Mouse (Mus musculus): ENCODE data around the gene Kcne1. TPM values are rescaled to one million over a fixed set of nuclear protein-coding genes. Genes with fewer than 3 reads are reported as not detected.

The Kcne1 gene
- polyA plus RNA-seq, 1 experiment from 2014 or later = 0.69 TPM

- no peak for ATAC-seq (ENCODE audit: insufficient number of reproducible peaks, insufficient read depth, low FRiP score, low TSS enrichment)
- H3K27ac ChIP-seq = no peak overlapping the region
- no peak overlapping the region for H3K4me2 ChIP-seq (replicated peaks)
- H3K27me3 ChIP-seq = no peaks in the 10 kb centered on the region
- 6% methylated on average over 2 of the region's 2 CpGs for WGBS
- H3K36me3 ChIP-seq = no peaks in the 10 kb centered on the region
- H3K9ac ChIP-seq = no peak overlapping the region
- H3K4me3 ChIP-seq = no peak overlapping the region
- H3K9me3 ChIP-seq = no peaks in the 10 kb centered on the region
- H3K4me1 ChIP-seq = no peaks in the 10 kb centered on the region
Observed at GRCm38 (mm10) chr16:92385062-92385461, 25.8 kb upstream of the Kcne1 start.

GRCm38 (mm10) chr16:92383412-92383811 is 24.1 kb upstream of the Kcne1 start:
- no peak for ATAC-seq (ENCODE audit: insufficient number of reproducible peaks, insufficient read depth, low FRiP score, low TSS enrichment)
- H3K9ac ChIP-seq = no peak overlapping the region
- H3K36me3 ChIP-seq = no peaks in the 10 kb centered on the region
- no peak overlapping the region for H3K27ac ChIP-seq
- H3K4me3 ChIP-seq = no peak overlapping the region
- H3K9me3 ChIP-seq = no peaks in the 10 kb centered on the region
- no peak overlapping the region for H3K4me2 ChIP-seq (replicated peaks)
- no peaks in the 10 kb centered on the region for H3K4me1 ChIP-seq
- no peaks in the 10 kb centered on the region for H3K27me3 ChIP-seq

- Histone ChIP-seq H3K27ac (no peak overlapping the region), H3K27me3 (no peaks in the 10 kb centered on the region), H3K9ac (no peak overlapping the region), H3K4me3 (no peak overlapping the region), H3K4me2 (replicated peaks) (no peak overlapping the region), H3K36me3 (no peaks in the 10 kb centered on the region), H3K4me1 (no peaks in the 10 kb centered on the region), H3K9me3 (no peaks in the 10 kb centered on the region)
- WGBS = 62% methylated on average over 6 of the region's 6 CpGs
- ATAC-seq (ENCODE audit: insufficient number of reproducible peaks, insufficient read depth, low FRiP score, low TSS enrichment) = no peak
Observed at GRCm38 (mm10) chr16:92382508-92382907, 23.2 kb upstream of the Kcne1 start.

- Histone ChIP-seq H3K27ac (no peak overlapping the region), H3K9me3 (no peaks in the 10 kb centered on the region), H3K4me3 (no peak overlapping the region), H3K36me3 (no peaks in the 10 kb centered on the region), H3K9ac (no peak overlapping the region), H3K27me3 (no peaks in the 10 kb centered on the region), H3K4me2 (replicated peaks) (no peak overlapping the region), H3K4me1 (no peaks in the 10 kb centered on the region)
- WGBS = 80% methylated on average over 6 of the region's 6 CpGs
- ATAC-seq (ENCODE audit: insufficient number of reproducible peaks, insufficient read depth, low FRiP score, low TSS enrichment) = no peak
Observed at GRCm38 (mm10) chr16:92381092-92381491, 21.8 kb upstream of the Kcne1 start.

GRCm38 (mm10) chr16:92376976-92377375 is 17.7 kb upstream of the Kcne1 start:
- no peak overlapping the region for H3K4me2 ChIP-seq (replicated peaks)
- 0 out of 2 replicates have a peak, but pooled peaks cover 2% of the 10 kb centered on the region for H3K27me3 ChIP-seq
- no peaks in the 10 kb centered on the region for H3K36me3 ChIP-seq
- 90% methylated on average over 6 of the region's 6 CpGs for WGBS
- no peak for ATAC-seq (ENCODE audit: insufficient number of reproducible peaks, insufficient read depth, low FRiP score, low TSS enrichment)
- H3K9ac ChIP-seq = no peak overlapping the region
- H3K4me3 ChIP-seq = no peak overlapping the region
- no peaks in the 10 kb centered on the region for H3K9me3 ChIP-seq
- peaks cover 8% of the 10 kb centered on the region; the same call in 1 of the 2 replicates for H3K4me1 ChIP-seq
- H3K27ac ChIP-seq = no peak overlapping the region

GRCm38 (mm10) chr16:92371623-92372022 is 12.4 kb upstream of the Kcne1 start:
- Histone ChIP-seq H3K4me3 (no peak overlapping the region), H3K4me1 (peaks cover 18% of the 10 kb centered on the region; the same call in 1 of the 2 replicates), H3K27me3 (0 out of 2 replicates have a peak, but pooled peaks cover 2% of the 10 kb centered on the region), H3K9me3 (no peaks in the 10 kb centered on the region), H3K4me2 (replicated peaks) (no peak overlapping the region), H3K27ac (no peak overlapping the region), H3K36me3 (no peaks in the 10 kb centered on the region), H3K9ac (no peak overlapping the region)
- ATAC-seq (ENCODE audit: insufficient number of reproducible peaks, insufficient read depth, low FRiP score, low TSS enrichment) = no peak
- WGBS = 44% methylated on average over 5 of the region's 5 CpGs

- no peak overlapping the region for H3K4me3 ChIP-seq
- no peaks in the 10 kb centered on the region for H3K36me3 ChIP-seq
- H3K4me1 ChIP-seq = peaks cover 22% of the 10 kb centered on the region; the same call in 1 of the 2 replicates
- H3K9me3 ChIP-seq = no peaks in the 10 kb centered on the region
- no peak for ATAC-seq (ENCODE audit: insufficient number of reproducible peaks, insufficient read depth, low FRiP score, low TSS enrichment)
- H3K27ac ChIP-seq = no peak overlapping the region
- H3K27me3 ChIP-seq = 0 out of 2 replicates have a peak, but pooled peaks cover 2% of the 10 kb centered on the region
- WGBS = 44% methylated on average over 2 of the region's 2 CpGs
- H3K4me2 ChIP-seq (replicated peaks) = no peak overlapping the region
- no peak overlapping the region for H3K9ac ChIP-seq
Observed at GRCm38 (mm10) chr16:92369260-92369659, 10.0 kb upstream of the Kcne1 start.

GRCm38 (mm10) chr16:92365477-92365876 is 6.2 kb upstream of the Kcne1 start:
- Histone ChIP-seq H3K9me3 (no peaks in the 10 kb centered on the region), H3K4me1 (0 out of 2 replicates have a peak, but pooled peaks cover 5% of the 10 kb centered on the region), H3K4me2 (replicated peaks) (no peak overlapping the region), H3K36me3 (no peaks in the 10 kb centered on the region), H3K9ac (no peak overlapping the region), H3K27me3 (no peaks in the 10 kb centered on the region), H3K4me3 (no peak overlapping the region), H3K27ac (no peak overlapping the region)
- WGBS = 59% methylated on average over 7 of the region's 7 CpGs
- no peak for ATAC-seq (ENCODE audit: insufficient number of reproducible peaks, insufficient read depth, low FRiP score, low TSS enrichment)

GRCm38 (mm10) chr16:92360711-92361110 is 1.4 kb upstream of the Kcne1 start:
- WGBS = 80% methylated on average over 7 of the region's 7 CpGs
- Histone ChIP-seq H3K9me3 (no peaks in the 10 kb centered on the region), H3K4me1 (peaks cover 17% of the 10 kb centered on the region), H3K27me3 (peaks cover 11% of the 10 kb centered on the region), H3K27ac (no peak overlapping the region), H3K4me2 (replicated peaks) (no peak overlapping the region), H3K4me3 (no peak overlapping the region), H3K36me3 (no peaks in the 10 kb centered on the region), H3K9ac (no peak overlapping the region)
- no peak for ATAC-seq (ENCODE audit: insufficient number of reproducible peaks, insufficient read depth, low FRiP score, low TSS enrichment)

GRCm38 (mm10) chr16:92358734-92359133 is 534 bp downstream of the Kcne1 start:
- Histone ChIP-seq H3K4me1 (peaks cover 20% of the 10 kb centered on the region), H3K27ac (no peak overlapping the region), H3K4me2 (replicated peaks) (no peak overlapping the region), H3K9ac (no peak overlapping the region), H3K4me3 (no peak overlapping the region), H3K9me3 (no peaks in the 10 kb centered on the region), H3K36me3 (no peaks in the 10 kb centered on the region), H3K27me3 (peaks cover 11% of the 10 kb centered on the region)
- WGBS = 14% methylated on average over 9 of the region's 9 CpGs
- peak; percentile 45; the same call in 1 of the 2 replicates for ATAC-seq (ENCODE audit: insufficient number of reproducible peaks, insufficient read depth, low FRiP score, low TSS enrichment)

GRCm38 (mm10) chr16:92357566-92357965 is 1.7 kb downstream of the Kcne1 start:
- peaks cover 11% of the 10 kb centered on the region for H3K27me3 ChIP-seq
- H3K36me3 ChIP-seq = no peaks in the 10 kb centered on the region
- no peak overlapping the region for H3K27ac ChIP-seq
- H3K9me3 ChIP-seq = no peaks in the 10 kb centered on the region
- no peak overlapping the region for H3K4me2 ChIP-seq (replicated peaks)
- H3K4me3 ChIP-seq = no peak overlapping the region
- ATAC-seq (ENCODE audit: insufficient number of reproducible peaks, insufficient read depth, low FRiP score, low TSS enrichment) = no peak
- 53% methylated on average over 10 of the region's 10 CpGs for WGBS
- H3K4me1 ChIP-seq = peaks cover 20% of the 10 kb centered on the region
- H3K9ac ChIP-seq = no peak overlapping the region

- Histone ChIP-seq H3K4me2 (replicated peaks) (no peak overlapping the region), H3K9ac (no peak overlapping the region), H3K36me3 (no peaks in the 10 kb centered on the region), H3K4me3 (no peak overlapping the region), H3K27ac (no peak overlapping the region), H3K27me3 (peaks cover 11% of the 10 kb centered on the region), H3K4me1 (peaks cover 20% of the 10 kb centered on the region), H3K9me3 (no peaks in the 10 kb centered on the region)
- no peak for ATAC-seq (ENCODE audit: insufficient number of reproducible peaks, insufficient read depth, low FRiP score, low TSS enrichment)
- 76% methylated on average over 9 of the region's 9 CpGs for WGBS
Observed at GRCm38 (mm10) chr16:92357023-92357422, 2.2 kb downstream of the Kcne1 start.

GRCm38 (mm10) chr16:92355982-92356381 is 3.3 kb downstream of the Kcne1 start:
- Histone ChIP-seq H3K9me3 (no peaks in the 10 kb centered on the region), H3K9ac (no peak overlapping the region), H3K27ac (no peak overlapping the region), H3K27me3 (peaks cover 15% of the 10 kb centered on the region), H3K4me3 (no peak overlapping the region), H3K36me3 (no peaks in the 10 kb centered on the region), H3K4me2 (replicated peaks) (no peak overlapping the region), H3K4me1 (peaks cover 20% of the 10 kb centered on the region)
- WGBS = 71% methylated on average over 11 of the region's 11 CpGs
- ATAC-seq (ENCODE audit: insufficient number of reproducible peaks, insufficient read depth, low FRiP score, low TSS enrichment) = no peak

All from embryonic facial prominence, embryonic 12.5 days (tissue).